In the genomic region with DNA sequence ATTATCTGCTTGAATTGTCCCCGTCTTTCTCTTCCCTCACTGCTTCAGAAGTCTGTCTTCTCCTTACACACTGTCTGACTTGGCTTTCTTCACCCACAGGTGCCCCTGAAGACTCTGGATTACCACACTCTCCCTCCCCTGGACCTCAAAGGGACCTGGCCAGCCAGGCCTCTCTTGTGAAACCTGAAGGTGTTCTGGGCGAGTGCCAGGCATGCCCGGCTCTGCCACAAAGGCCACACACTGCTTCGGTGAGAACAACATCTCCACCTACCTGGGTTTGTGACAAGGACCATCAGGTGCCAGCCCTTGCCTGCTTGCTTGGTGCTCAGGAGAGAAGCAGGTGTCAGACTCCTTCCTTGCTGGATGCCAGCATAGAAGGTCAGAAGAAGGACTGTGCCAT, we compare ENCODE assay signal across 22 mouse cellular contexts. TPM values are rescaled to one million over a fixed set of nuclear protein-coding genes. Genes with fewer than 3 reads are reported as not detected.
"Had no signal": no experiment of that assay in that cellular context is flagged by ENCODE, and none has a peak within 500 bp of the region (broad histone marks: within the 10 kb centered on the region; RNA-seq: fewer than 3 reads in every experiment).

No protein-coding gene starts in this region.

- H3K4me1 ChIP-seq: liver, embryonic 12.5 days; liver, embryonic 15.5 days; midbrain, embryonic 12.5 days; midbrain, embryonic 15.5 days; neural tube, embryonic 12.5 days; neural tube, embryonic 15.5 days; stomach, embryonic 15.5 days had no signal

- H3K9me3 ChIP-seq: liver, embryonic 12.5 days; liver, embryonic 15.5 days; midbrain, embryonic 12.5 days; midbrain, embryonic 15.5 days; neural tube, embryonic 12.5 days; neural tube, embryonic 15.5 days; stomach, embryonic 15.5 days had no signal

- H3K9ac ChIP-seq: liver, embryonic 12.5 days; liver, embryonic 15.5 days; lung, embryonic 14.5 days; midbrain, embryonic 12.5 days; midbrain, embryonic 15.5 days; neural tube, embryonic 12.5 days; neural tube, embryonic 15.5 days; stomach, embryonic 15.5 days had no signal

- H3K27ac ChIP-seq: layer of hippocampus, adult 2 months; left cerebral cortex, adult 2 months; liver, embryonic 12.5 days; liver, embryonic 15.5 days; macrophage; midbrain, embryonic 12.5 days; midbrain, embryonic 15.5 days; neural tube, embryonic 12.5 days; neural tube, embryonic 15.5 days; stomach, embryonic 15.5 days had no signal

- H3K36me3 ChIP-seq: liver, embryonic 12.5 days; liver, embryonic 15.5 days; midbrain, embryonic 12.5 days; midbrain, embryonic 15.5 days; neural tube, embryonic 12.5 days; neural tube, embryonic 15.5 days; stomach, embryonic 15.5 days had no signal

- H3K4me2 ChIP-seq: liver, embryonic 12.5 days; liver, embryonic 15.5 days; lung, embryonic 14.5 days; midbrain, embryonic 12.5 days; midbrain, embryonic 15.5 days; neural tube, embryonic 12.5 days; neural tube, embryonic 15.5 days; stomach, embryonic 15.5 days had no signal

- H3K27me3 ChIP-seq: liver, embryonic 15.5 days; midbrain, embryonic 12.5 days; midbrain, embryonic 15.5 days; neural tube, embryonic 12.5 days; neural tube, embryonic 15.5 days; stomach, embryonic 15.5 days had no signal

- DNase-seq: kidney, adult 18-20 months; kidney, adult 9 months; layer of hippocampus, adult 9-11 months; lung, embryonic 14.5 days; retina, postnatal 1 day; right cerebral cortex, postnatal 25 days; spleen, adult 18-20 months; thymus, postnatal 25 days had no signal

- H3K4me3 ChIP-seq: layer of hippocampus, adult 2 months; left cerebral cortex, adult 2 months; liver, embryonic 12.5 days; liver, embryonic 15.5 days; midbrain, embryonic 12.5 days; midbrain, embryonic 15.5 days; neural tube, embryonic 12.5 days; neural tube, embryonic 15.5 days; stomach, embryonic 15.5 days had no signal

- ATAC-seq: inflammation-experienced regulatory T-cells, adult 6 months; intestine, embryonic 16.5 days; liver, embryonic 12.5 days; midbrain, embryonic 15.5 days had no signal

RNA-seq across cellular contexts. Expression of a gene that starts 34.3 kb away (rescaled TPM):
- polyA plus RNA-seq: inflammation-experienced regulatory T-cells, adult 6 months; limb, embryonic 11.5 days; macrophage; thymus, postnatal 0 days had no signal

RNA-seq across cellular contexts. Expression of a gene that starts 46.4 kb away (rescaled TPM):
- polyA plus RNA-seq: limb, embryonic 11.5 days; lung, embryonic 14.5 days; macrophage had no signal

RNA-seq across cellular contexts. Expression of a gene that starts 50.5 kb away (rescaled TPM):
- polyA plus RNA-seq: inflammation-experienced regulatory T-cells, adult 6 months; macrophage had no signal
